Comparison of ENCODE assay signal across 32 mouse cellular contexts in genomic region chr2:70463606-70464005, GRCm38 (mm10). TPM values are rescaled to one million over a fixed set of nuclear protein-coding genes. Genes with fewer than 3 reads are reported as not detected.
"Had no signal": no experiment of that assay in that cellular context is flagged by ENCODE, and none has a peak within 500 bp of the region (broad histone marks: within the 10 kb centered on the region; RNA-seq: fewer than 3 reads in every experiment).

No protein-coding gene starts in this region.

- H3K27ac ChIP-seq: embryonic facial prominence, embryonic 10.5 days; embryonic facial prominence, embryonic 12.5 days; embryonic facial prominence, embryonic 13.5 days; embryonic facial prominence, embryonic 15.5 days; forebrain, embryonic 10.5 days; forebrain, embryonic 12.5 days; forebrain, embryonic 13.5 days; forebrain, embryonic 15.5 days; gastrocnemius, adult 2 months; heart, embryonic 10.5 days had no signal

- H3K4me2 ChIP-seq: embryonic facial prominence, embryonic 12.5 days; embryonic facial prominence, embryonic 13.5 days; embryonic facial prominence, embryonic 15.5 days; forebrain, embryonic 12.5 days; forebrain, embryonic 13.5 days; forebrain, embryonic 15.5 days had no signal

- DNase-seq: cerebellum, adult 9-10 months; cerebellum, adult 9-11 months; cerebellum, postnatal 10 days; cerebellum, postnatal 14 days; cerebellum, postnatal 25 days; cerebellum, postnatal 36 days; embryo, embryonic 11 days; forebrain, postnatal 0 days; gastrocnemius, adult 2 months; gastrocnemius, postnatal 10 days; gastrocnemius, postnatal 14 days; gastrocnemius, postnatal 25 days; gastrocnemius, postnatal 36 days; heart, adult 11 months; heart, adult 18-20 months had no signal

- H3K27me3 ChIP-seq: embryonic facial prominence, embryonic 15.5 days; forebrain, embryonic 15.5 days had no signal

- H3K36me3 ChIP-seq: embryonic facial prominence, embryonic 10.5 days; embryonic facial prominence, embryonic 12.5 days; embryonic facial prominence, embryonic 13.5 days; embryonic facial prominence, embryonic 15.5 days; forebrain, embryonic 10.5 days; forebrain, embryonic 12.5 days; forebrain, embryonic 15.5 days; heart, embryonic 10.5 days had no signal

- H3K4me1 ChIP-seq: embryonic facial prominence, embryonic 10.5 days; embryonic facial prominence, embryonic 12.5 days; embryonic facial prominence, embryonic 13.5 days; embryonic facial prominence, embryonic 15.5 days; forebrain, embryonic 10.5 days; forebrain, embryonic 12.5 days; forebrain, embryonic 13.5 days; forebrain, embryonic 15.5 days; heart, embryonic 10.5 days had no signal

- H3K9me3 ChIP-seq: embryonic facial prominence, embryonic 10.5 days; embryonic facial prominence, embryonic 12.5 days; embryonic facial prominence, embryonic 13.5 days; embryonic facial prominence, embryonic 15.5 days; forebrain, embryonic 10.5 days; forebrain, embryonic 12.5 days; forebrain, embryonic 13.5 days; forebrain, embryonic 15.5 days; heart, embryonic 10.5 days had no signal

- H3K9ac ChIP-seq: embryonic facial prominence, embryonic 12.5 days; embryonic facial prominence, embryonic 13.5 days; embryonic facial prominence, embryonic 15.5 days; forebrain, embryonic 12.5 days; forebrain, embryonic 13.5 days; forebrain, embryonic 15.5 days; forebrain, postnatal 0 days had no signal

- H3K4me3 ChIP-seq: embryonic facial prominence, embryonic 10.5 days; embryonic facial prominence, embryonic 12.5 days; embryonic facial prominence, embryonic 13.5 days; embryonic facial prominence, embryonic 15.5 days; erythroblast, embryonic 14.5 days; forebrain, embryonic 10.5 days; forebrain, embryonic 12.5 days; forebrain, embryonic 13.5 days; forebrain, embryonic 15.5 days; gastrocnemius, adult 2 months; heart, embryonic 10.5 days had no signal

- ATAC-seq: forebrain, embryonic 13.5 days; forebrain, embryonic 14.5 days; forebrain, embryonic 15.5 days; forebrain, embryonic 16.5 days; forebrain, postnatal 0 days had no signal

RNA-seq across cellular contexts. Expression of gene Sp5, which starts 11.1 kb away (rescaled TPM):
- total RNA-seq: gastrocnemius, adult 18-20 months; gastrocnemius, adult 2 months; gastrocnemius, adult 8-10 months; gastrocnemius, postnatal 10 days; gastrocnemius, postnatal 14 days; gastrocnemius, postnatal 25 days; gastrocnemius, postnatal 36 days; granulocyte monocyte progenitor cell, adult 5-6 weeks; heart, adult 18-20 months; heart, adult 8-10 months had no signal
- polyA plus RNA-seq: erythroblast, embryonic 14.5 days had no signal

RNA-seq across cellular contexts. Expression of gene Erich2, which starts 45.0 kb away (rescaled TPM):
- total RNA-seq: gastrocnemius, adult 18-20 months; gastrocnemius, adult 2 months; gastrocnemius, adult 8-10 months; gastrocnemius, postnatal 10 days; gastrocnemius, postnatal 14 days; gastrocnemius, postnatal 25 days; gastrocnemius, postnatal 36 days; gastrocnemius, postnatal 4 days; granulocyte monocyte progenitor cell, adult 5-6 weeks had no signal
- polyA plus RNA-seq: erythroblast, embryonic 14.5 days had no signal
